Mouse (Mus musculus): ENCODE data around the gene Spef1.
"Not testable (repeated sequence)": the region's sequence is repeated elsewhere in the genome, so short reads cannot be mapped to it uniquely, and the experiment has no call there.

Spef1 gene

DNA sequence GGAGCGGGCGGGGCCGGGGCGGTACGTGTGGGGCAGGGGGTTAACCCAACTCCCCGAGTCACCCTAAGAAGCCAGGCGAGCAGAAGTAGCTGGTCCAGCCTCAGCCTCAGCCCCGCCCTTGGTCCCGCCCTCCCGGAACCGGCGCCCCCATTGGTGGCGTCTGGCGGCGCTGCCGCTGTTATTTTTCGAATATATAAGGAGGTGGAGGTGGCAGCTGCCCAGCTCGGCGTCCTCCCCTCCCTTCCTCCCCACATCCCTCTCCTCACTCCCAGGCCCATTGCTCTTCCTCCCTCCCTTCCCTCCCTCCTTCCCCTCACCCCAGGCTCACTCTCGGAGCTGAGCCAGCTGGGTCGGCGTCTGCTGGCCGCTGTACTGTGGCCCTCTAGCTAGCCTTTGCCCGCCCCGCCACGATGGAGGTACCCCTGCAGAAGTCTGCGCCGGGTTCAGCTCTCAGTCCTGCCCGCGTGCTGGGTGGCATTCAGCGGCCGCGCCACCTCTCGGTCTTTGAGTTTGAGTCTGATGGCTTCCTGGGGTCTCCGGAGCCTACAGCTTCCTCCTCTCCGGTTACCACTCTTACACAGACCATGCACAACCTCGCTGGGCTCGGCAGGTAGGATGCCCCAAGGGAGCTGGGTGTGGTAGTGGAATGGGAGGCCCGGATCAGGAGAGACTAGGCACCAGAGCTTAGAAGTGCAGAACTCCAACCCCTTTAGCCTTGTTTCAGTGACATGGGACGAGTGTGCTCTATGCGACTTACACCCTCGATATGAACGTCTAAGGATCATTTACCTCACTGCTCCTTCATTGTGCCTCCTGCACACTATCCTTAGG is at the start of gene Spef1, which contains the start of gene Cdc25b:
TSS of gene Spef1 (minus strand) at position 512 of the 831 bp plus-strand sequence.
TSS of gene Cdc25b (plus strand) at position 179 of the 831 bp plus-strand sequence.
- peak; percentile 91 to 92 for DNase-seq

DNA sequence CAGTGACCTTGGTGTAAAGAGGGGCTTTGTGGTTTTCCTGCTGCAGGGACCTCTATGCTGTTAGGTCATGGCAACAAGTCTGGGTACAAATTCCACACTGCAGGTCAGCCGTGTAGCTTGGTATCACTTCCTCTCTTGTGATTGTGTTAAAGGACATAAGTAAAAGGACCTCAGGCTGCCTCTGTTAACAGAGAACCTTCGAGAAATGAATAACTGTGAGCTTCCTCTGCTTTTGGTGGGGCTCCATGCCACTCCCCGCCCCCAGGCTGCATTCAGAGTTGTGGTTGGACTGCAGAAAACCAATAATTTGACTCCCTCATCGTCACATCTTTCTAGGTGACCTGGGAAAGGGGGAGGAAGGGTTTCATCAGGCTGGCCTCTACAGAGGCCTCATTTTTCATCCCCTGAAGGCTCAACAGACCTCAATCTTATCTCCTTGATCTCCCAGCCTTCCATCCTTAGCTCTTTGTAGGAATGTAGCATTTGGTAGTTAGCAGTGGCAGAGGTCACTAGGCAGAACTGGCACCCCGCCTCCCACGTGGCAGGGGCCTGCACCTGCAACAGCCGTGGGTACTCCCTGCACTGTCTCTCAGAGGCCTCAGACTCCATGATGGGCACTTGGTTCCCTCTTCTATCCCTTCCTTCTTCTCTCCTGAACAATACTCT is 48.0 kb upstream of the Spef1 start:
- peak; percentile 30 to 31 for DNase-seq

DNA sequence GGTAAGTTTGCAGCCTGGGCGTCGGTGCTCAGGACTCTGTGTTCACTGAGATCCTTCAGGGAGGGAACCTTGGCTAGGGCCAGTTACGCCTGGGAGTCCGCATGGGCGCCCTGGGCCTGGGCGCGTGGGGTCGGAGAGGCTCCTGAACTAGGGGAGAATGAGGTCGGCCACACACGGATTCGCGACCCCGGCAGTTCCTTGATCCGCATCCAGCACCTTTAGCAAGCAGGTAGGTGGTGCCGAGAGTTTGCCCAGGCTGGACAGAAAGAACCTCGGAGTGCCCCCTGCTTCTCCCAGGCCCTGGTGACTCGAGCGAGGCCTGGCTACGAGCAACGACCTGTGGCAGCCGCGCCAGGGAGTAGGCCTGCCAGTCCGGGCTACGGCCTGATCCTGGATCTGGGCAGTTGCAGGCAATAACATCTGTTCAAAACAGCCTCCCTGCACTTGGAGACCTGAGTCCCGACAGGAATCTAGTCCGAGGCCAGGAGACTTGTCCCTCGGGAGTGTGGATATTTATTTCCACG is 47.1 kb upstream of the Spef1 start:
- no peak for DNase-seq

DNA sequence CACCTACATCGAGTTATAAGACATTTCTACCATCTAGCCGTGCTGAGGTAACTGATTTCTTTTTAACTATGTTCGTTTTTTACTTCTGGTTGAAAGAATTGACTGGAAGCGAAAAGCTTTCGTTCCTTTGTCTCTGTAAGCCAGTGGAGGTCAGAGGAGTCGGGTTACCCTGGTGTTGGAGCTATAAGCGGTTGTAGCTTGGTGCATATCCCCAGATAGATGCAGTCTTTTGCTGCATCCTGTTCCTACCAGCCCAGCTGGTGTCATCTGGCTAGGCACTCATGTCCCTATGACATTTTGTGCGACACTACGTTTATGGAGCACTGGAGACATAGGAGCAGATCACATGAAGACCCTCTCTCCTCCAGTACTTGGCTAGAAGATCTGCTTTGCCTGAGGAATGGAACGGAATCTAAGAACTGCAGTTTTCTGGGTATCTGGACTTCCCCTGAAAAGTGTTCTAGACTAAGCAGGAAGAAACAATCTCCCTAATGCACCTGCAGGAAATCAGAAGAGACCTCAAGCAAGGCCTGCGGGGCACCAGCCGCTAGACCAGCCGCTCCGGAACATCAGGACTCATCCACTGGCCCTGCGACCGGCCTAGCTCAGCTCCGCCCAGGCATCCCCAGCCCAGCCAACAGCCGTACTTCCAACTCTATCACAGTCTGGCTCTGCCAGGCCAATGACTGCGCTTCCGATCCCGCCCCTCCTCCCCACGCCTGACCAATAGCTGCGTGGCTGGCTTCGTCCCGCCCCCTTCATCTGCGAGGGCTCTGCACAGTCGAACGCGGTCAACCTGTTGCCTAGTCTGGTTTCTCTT is 46.4 kb upstream of the Spef1 start, which contains the start of gene Mavs:
TSS of gene Mavs (plus strand) at position 757 of the 820 bp plus-strand sequence.
- DNase-seq: peak; percentile 97

DNA sequence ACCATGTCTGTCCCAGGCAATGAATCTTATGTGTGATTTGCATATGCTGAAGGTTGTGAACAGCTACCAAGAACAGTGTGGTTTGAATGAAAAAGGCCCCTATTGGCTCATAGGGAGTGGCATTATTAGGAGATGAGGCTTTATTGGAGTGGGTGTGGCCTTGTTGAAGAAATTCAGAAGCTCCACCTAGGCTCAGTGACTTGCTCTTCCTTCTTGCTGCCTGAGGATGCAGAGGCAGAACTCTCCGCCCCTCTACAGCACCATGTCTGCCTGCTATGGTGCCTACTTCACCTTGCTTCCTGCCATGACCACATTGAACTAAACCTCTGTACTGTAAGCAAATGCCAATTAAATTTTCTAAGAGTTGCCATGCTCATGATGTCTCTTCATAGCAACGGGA is 45.5 kb upstream of the Spef1 start:
- no peak for DNase-seq

DNA sequence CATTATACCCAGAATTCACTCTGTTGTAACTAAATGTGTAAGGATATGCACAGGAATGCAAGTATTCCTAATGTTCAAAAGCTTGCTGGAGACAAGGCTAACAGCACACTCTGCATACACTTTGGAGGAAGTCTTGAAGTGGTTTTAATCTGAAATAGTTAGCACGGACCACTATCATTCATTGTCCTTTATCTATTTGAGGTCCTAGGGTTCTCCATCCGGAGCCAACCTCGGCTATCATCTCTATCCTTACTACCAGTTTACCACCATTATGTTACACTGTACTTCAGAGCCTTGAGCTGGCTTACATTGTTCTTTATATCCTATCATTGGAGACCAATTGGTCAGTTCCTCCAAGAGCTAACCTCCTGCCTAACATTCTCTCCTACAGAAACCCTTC is 40.2 kb upstream of the Spef1 start:
- no peak for DNase-seq

DNA sequence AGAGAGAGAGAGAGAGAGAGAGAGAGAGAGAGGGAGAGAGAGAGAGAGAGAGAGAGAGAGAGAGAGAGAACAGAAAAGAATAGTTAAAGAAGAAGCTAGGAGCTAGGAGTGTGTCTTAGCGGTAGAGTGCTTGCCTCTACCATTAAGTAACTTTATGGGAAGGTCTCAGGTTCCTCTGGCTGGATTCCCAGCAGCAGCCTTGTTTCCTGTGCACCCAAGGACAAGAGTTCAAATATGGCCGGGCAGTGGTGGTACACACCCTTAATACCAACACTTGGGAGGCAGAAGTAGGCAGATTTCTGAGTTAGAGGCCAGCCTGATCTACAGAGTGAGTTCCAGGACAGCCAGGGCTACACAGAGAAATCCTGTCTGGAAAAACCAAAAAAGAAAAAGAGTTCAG is 39.6 kb upstream of the Spef1 start:
- not testable (repeated sequence) for DNase-seq

DNA sequence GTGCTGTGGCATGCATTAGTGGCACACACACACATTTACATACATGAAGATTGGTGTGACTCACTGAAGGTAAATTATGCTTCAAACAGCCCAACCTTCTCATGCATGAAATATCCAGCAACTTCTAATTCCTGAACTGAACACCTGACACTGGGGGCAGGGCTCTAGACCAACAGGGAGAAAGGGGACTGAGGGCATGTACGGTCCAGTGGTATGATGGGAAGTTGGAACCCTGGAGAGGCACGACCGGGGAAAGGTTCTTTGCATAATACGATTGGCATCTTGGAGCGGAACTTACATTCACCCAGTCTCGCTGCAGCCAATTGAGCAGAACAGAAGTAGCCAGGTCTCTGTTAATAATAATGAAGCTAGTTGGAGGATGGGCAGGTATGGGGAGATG is 38.1 kb upstream of the Spef1 start:
- no peak for DNase-seq

DNA sequence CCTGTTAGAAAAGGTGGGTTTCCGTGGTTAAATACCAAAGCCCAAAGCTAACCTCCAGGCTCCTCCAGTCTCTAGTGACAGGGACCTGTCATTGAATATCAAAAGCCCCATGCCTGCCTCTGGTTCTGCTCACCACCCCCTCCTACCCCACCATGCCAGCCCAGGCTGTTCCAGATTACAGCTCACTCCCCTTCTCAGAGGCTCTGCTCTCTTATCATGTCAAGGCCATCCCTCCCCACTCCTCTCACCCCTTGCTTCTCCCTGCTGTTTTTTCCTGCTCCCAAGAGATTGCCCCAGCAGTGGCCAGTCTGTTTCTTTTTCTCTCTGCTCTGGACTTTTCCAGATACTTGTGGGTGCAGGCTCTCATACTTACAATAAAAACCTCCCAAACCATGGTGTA is 36.5 kb upstream of the Spef1 start:
- no peak for DNase-seq

DNA sequence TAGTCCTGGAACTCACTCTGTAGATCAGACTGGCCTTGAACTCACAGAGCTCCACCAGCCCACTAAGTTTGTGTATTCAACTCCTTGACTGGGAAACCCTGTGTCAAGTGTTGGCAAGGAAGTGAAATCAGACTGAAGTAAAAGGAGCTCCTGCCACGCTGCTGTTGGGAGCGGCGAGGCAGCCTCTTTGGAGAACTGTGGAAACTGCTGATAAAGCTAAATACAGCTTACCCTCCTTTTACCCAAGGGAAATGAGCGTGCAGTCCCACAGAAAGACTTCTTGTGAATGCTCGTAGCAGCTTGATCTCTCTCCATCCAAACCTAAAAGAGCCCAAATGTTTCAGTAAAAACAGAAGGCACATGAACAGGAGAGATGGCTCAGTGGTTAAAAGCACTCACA is 35.5 kb upstream of the Spef1 start:
- DNase-seq: no peak

DNA sequence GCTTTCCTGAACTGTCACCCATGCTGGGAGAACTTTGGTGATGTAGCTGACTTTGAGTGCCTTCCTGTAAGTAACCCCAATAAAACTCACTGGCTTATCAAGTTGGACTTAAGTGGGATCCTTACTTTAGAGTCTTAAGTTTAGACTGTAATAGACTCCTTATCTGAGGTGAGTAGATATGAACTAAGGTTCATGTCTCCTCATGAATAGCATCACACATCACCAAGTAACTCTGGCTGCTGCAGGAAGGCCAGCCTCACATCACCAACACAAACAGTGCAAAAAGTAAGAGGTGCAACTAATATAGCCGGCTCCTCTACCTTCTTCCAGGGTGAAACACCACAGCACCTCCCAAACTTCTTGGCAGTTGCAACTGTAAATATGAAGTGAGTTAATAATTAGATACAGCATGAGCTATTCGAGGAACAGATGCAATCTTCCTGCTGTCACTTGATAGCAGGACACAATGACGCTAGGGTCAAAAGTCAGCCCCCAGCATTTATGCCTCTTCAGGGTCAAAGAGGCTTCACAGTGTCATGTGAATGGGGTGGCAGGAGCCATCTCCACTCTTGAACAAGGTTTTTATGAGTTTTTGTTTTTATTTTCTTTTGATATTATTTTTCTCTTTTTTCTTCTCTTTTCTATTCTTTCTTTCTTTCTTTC is 34.9 kb upstream of the Spef1 start:
- no peak for DNase-seq

DNA sequence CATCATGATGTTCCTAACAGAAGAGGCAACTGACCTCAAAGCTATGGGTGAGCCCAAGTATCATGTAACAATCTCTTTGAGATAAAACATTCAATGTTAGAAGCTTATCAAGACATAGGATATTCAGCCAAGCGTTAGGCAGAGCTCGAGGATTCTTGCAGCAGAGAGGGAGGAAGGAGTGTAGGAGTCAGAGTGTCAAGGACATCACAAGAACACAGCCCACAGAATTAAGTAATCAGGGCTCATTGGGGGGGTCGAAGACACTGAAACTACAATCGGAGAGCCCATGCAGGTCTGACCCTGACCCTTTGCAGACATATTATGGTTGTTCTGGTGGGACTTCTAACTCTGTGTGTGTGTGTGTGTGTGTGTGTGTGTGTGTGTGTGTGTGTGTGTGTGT is 32.9 kb upstream of the Spef1 start:
- no peak for DNase-seq

DNA sequence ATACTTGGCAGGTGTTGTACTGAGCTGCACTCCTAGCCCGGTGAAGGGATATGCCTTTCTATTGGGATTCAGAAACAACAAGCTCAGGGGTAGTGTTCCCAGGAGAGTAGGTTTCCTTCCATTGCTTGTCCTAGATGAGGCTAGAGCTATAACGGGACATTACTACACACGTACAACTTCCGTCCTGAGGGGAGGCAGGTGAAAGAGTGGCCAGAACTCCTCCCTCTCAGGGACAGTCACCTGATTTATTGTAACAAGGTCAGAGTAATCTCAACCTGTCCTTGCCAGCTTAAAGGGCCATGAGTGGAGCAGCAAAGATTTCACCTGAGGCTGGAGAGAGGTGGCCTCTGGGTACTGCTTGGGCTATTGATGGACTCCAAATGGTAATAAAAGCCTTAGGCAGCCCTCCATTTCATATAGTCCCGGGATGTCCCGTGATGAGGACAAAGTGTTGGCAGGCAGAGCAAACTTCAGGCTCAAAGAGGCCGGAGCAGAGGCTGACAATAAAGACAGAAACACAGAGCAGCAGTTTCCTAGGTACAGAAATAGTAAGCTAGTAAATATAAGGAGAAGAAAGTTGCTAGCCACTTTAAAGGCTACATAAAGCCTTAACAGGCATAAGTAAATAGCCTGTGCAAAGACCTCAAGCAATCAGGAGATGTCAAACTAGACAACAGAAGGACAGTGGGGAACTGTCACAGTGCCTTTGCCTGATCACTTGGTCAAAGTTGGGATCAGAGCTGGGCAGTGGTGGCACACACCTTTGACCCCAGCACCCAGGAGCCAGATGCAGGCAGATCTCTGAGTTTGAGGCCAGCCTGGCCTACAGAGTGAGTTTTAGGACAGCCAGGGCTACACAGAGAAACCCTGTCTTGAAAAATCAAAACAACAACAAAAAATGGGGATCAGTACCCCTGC is 29.1 kb upstream of the Spef1 start:
- no peak for DNase-seq

DNA sequence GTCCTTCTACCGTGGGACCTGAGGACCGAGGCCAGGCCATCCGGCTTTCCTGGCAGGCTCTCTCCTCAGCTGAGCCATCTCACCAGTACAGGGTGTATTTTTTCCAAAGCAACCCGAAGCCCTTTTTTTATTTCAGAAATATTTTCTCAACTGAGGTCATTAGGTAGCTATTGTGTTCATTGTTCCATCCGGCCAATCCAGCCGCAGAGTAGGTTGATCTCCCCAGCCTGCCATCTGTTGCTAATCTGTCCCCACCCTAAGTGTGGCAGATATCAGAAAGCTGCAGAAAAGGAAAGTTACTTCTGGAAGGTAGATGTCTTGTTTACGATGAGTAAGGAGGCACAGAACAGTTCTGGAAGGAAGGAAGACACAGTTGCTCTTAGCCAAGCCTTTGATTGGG is 26.7 kb upstream of the Spef1 start:
- DNase-seq: no peak

DNA sequence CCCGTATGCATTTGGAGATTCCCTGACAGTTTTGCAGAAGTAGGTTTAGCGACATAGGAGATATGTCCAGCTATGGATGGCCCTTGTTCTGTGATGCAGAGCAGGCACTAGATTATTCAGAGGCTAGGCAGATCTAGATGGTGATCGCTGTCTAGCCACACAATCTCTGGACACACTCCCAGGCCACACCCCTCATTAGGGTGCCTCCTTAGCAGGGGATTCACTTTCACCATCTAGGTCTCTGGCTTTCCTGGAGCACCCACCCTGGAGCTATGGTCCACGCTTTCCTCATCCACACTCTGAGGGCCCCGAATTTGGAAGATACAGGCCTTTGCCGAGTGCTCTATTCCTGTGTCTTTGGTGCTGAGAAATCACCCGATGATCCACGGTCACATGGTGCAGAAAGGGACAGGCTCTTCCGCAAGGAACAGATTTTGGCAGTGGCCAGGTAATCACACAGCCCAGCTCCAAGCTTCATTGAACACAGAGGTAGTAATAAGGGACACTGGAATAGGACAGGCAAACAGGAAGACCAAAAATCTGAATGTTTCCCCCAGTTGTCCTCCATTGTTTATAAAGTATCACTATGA is 24.0 kb upstream of the Spef1 start:
- DNase-seq: peak in 1 of 2 experiments; percentile 35

DNA sequence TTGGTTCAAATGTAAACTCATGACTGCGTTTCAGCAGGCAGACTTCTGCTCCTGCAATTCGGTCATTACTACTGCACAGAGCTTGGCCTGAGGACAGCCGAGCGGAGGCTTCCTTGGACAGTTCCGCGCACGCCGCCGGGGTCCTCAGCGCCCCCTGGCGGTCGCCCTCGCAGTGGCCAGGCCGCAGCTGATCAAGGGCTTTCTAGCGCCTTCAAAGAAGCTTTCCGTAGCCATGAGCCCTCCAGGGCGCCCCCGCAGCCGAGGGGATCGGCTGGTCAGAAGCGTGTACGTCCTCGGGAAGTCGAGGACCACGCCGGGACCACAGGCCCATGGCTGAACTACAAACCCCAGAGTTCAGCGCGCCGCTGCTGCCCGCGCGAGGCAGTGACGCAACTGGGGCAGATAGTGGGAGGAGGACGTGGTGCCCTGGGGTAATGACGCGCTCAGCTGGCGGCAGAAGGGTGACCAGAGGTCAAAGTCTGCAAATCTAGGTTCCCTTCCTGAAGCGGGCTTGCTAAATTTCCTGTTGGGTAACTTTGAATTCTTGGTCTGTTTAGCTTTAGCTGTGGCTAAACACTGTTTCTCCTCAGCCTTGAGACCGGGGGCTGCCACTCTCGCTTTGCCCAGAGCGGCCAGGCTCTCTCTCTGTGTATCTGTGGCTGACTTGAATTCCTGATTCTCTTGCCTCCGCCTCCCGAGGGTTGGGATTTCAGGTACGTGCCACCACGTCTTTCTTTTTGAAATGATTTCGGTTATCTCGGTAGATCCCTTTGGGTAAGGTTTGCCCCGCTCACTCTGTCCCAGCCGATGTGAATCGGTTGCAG is 23.1 kb upstream of the Spef1 start:
- peak; percentile 97 to 98 for DNase-seq

DNA sequence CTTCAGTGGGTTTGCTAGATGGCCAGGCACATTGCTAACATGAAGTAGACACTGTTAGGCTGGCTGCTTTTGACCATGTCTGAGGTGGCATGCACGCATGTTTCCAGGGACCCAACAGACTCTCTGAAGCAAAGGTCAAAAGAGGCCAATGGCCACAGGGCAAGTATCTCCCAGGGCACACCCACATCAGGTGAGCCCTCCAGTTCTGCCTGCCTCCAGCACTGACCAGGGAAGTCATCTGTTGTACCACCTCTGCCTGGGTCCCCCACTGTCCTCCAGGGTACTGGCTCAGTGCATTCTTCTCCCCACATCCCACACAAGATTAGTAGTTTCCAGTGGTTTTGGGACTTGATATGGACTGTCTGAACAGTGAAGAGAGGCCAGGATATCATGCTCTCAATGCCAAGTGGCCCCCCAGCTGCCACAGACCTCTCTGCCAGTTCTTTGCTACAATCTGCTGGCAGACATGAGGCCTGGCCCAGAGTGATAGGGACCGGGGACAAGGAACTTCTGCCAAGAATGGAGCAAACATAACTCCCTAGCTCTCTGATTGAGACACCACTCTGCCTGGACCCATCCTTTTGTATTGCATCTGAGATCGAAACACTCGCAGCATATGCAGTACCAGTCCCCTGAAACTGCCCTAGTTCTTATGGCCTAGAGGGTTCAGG is 22.2 kb upstream of the Spef1 start:
- DNase-seq: peak in 1 of 2 experiments; percentile 51

DNA sequence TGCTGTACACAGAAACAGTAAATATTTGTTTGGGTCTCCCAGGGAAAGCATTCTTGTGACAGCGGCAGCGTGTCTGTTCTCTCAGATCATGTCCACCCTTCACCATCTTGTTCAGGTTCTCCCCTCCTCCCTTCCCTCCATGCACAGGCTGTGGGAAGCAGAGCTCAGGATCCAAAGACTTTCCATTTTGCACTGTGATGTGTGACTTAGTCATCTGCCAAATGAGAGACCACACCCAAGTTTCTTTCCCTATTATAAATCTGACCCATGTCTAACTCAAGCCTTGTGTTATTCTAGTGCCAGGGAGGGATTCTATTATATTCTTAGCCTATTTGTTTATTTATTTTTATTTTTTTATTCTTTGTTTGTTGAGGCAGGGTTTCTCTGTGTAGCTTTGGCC is 21.3 kb upstream of the Spef1 start:
- DNase-seq: no peak

DNA sequence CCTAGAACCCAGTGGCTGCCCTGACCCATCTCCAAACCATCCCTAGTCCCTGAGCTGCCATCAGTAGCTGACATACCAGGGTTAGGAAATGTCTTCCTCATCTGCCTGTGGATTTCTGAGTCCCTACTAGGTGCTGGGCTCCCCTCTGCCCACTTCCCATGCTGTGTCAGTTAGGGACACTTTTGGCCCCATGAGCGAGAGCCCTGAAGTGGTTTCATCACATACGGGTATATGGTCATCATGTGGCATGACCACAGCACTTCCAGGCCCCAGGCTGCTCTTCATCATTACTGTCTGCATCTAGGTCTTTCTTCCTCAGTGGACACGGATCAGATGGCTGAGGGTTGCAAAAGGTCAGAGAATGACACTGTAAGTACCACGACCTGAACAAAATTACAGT is 19.7 kb upstream of the Spef1 start, which contains the start of gene Ap5s1:
TSS of gene Ap5s1 (plus strand) at position 301 of the 400 bp plus-strand sequence.
- no peak for DNase-seq
